Mouse (Mus musculus): ENCODE data around the gene G3bp1. TPM values are rescaled to one million over a fixed set of nuclear protein-coding genes. Genes with fewer than 3 reads are reported as not detected.
A peak's percentile ranks its signal among the peaks of the same experiment; 100 is the strongest.

The G3bp1 gene
- polyA plus RNA-seq, 1 experiment from 2014 or later = 140 TPM

DNA sequence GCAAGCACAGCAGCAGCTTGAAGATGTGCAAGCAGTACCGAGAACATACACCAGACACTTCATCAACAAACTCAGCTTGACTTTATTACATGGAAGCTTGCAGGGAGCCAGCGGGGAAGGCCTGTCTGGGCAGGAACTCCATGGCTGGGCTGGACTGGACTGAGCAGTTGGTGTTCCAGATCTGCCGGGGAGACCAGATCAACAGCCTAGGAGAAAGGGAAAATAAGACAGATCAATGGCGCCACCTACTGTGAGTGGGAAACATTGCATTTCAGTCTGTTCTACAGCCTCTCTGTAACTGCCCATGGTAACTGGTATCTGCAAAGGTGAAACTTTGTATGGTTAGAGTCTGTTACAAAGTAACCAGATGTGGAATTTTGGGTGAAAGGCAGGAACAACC is 22.9 kb upstream of the G3bp1 start:
- H3K27ac ChIP-seq (ENCODE audit: poor library complexity, severe bottlenecking) = no peak overlapping the region
- H3K36me3 ChIP-seq = peaks cover 29% of the 10 kb centered on the region
- no peaks in the 10 kb centered on the region for H3K27me3 ChIP-seq (replicated peaks)
- no peak overlapping the region for H3K9ac ChIP-seq
- H3K9me3 ChIP-seq (replicated peaks) = no peaks in the 10 kb centered on the region
- peak; percentile 76 for ATAC-seq (ENCODE audit: insufficient number of reproducible peaks, low FRiP score)
- H3K4me3 ChIP-seq = no peak overlapping the region
- H3K4me1 ChIP-seq (replicated peaks) = peaks cover 12% of the 10 kb centered on the region
- H3K4me2 ChIP-seq = no peak overlapping the region
- WGBS = 20% methylated on average over 4 of the region's 4 CpGs

DNA sequence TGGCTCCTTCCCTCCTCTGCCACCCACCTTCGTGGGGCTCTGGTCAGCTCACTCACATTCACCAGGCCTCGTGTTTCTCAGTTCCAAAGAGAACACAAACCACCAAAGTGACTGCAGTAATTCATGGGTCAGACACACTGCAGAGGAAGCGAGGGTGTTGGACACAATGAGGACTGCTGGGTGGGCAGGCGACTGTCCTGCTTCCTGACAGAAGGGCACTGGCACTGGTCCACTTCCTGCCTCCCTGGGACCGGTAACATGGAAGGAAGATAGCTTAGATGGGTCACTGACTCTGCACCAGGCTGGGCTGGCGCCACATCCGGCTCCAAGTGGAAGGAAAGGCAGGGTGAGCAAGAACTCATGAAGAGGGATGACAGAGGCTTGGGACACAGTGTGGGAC is 20.0 kb upstream of the G3bp1 start:
- Histone ChIP-seq H3K27me3 (replicated peaks) (no peaks in the 10 kb centered on the region), H3K4me1 (replicated peaks) (0 out of 2 replicates have a peak, but pooled peaks cover 2% of the 10 kb centered on the region), H3K27ac (ENCODE audit: poor library complexity, severe bottlenecking) (peak overlapping the region; percentile 39; the same call in 1 of the 2 replicates), H3K9me3 (replicated peaks) (no peaks in the 10 kb centered on the region), H3K4me2 (no peak overlapping the region), H3K9ac (no peak overlapping the region), H3K4me3 (no peak overlapping the region), H3K36me3 (peaks cover 51% of the 10 kb centered on the region)
- no peak for ATAC-seq (ENCODE audit: insufficient number of reproducible peaks, low FRiP score)
- WGBS = 63% methylated on average over 7 of the region's 7 CpGs

DNA sequence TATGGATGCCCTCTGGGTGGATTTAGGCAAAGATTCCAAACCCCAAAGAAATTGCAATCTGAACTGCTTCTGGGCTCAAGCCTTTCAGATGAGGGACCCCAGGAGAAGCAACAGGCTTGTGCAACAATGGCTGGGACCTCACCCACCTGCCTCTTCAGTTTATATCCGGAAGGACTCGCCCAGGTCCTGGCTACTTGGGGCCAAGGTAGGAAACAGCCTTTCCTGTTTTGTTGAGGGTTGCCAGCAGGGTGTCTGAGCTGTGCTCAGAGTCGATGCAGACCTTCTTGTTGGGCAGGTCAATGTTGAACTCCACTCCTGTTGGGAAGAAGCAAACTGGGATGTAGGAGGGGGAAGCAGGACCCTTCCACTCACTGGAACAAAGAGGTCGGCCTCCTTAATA is 19.2 kb upstream of the G3bp1 start:
- ATAC-seq (ENCODE audit: insufficient number of reproducible peaks, low FRiP score) = no peak
- Histone ChIP-seq H3K4me3 (no peak overlapping the region), H3K4me2 (no peak overlapping the region), H3K27ac (ENCODE audit: poor library complexity, severe bottlenecking) (no peak overlapping the region), H3K36me3 (peaks cover 53% of the 10 kb centered on the region), H3K9me3 (replicated peaks) (no peaks in the 10 kb centered on the region), H3K27me3 (replicated peaks) (no peaks in the 10 kb centered on the region), H3K9ac (no peak overlapping the region), H3K4me1 (replicated peaks) (0 out of 2 replicates have a peak, but pooled peaks cover 2% of the 10 kb centered on the region)
- WGBS = 69% methylated on average over 4 of the region's 4 CpGs

DNA sequence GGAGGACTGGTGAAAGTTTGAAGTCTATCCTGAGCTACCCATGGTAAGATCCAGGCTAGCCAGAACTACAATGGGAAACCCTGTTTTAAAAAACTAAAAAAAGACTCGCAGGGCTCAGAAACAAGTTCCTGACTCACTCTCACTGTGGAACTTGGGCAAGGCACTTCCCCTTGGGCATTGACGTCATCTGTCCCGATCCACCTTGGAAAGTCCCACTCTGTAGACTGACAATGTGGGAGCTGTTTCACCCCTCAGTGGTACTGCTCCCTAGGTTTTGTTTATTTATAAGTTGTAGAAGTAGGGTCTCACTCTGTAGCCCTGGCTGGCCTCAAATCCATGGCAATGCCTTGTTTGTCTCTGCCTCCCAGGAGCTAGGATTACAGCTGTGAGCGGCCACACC is 15.8 kb upstream of the G3bp1 start:
- no peak overlapping the region for H3K27ac ChIP-seq (ENCODE audit: poor library complexity, severe bottlenecking)
- no peak for ATAC-seq (ENCODE audit: insufficient number of reproducible peaks, low FRiP score)
- H3K9me3 ChIP-seq (replicated peaks) = no peaks in the 10 kb centered on the region
- H3K4me3 ChIP-seq = no peak overlapping the region
- 82% methylated on average over 4 of the region's 4 CpGs for WGBS
- H3K4me1 ChIP-seq (replicated peaks) = peaks cover 5% of the 10 kb centered on the region; the same call in 1 of the 2 replicates
- peaks cover 48% of the 10 kb centered on the region for H3K36me3 ChIP-seq
- H3K27me3 ChIP-seq (replicated peaks) = no peaks in the 10 kb centered on the region
- no peak overlapping the region for H3K4me2 ChIP-seq
- no peak overlapping the region for H3K9ac ChIP-seq

DNA sequence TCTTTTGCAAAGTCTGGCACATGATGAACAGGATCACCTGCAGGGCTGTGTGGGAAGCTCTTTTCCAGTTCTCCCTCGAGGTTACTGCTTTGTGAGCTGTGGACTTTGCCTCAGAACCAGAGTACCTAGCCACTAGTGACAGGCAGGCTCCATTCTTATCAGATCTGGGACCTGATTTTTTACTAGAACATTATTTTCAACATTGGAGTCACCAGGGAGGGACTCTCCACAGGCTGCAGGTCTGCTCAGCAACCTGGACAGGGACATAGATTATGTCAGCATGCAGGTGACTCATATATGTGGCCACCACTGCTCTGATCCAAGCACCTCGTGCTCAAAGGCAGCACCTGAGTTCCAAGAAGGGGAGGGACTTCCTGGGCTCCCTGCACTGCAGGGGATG is 14.3 kb upstream of the G3bp1 start:
- Histone ChIP-seq H3K4me1 (replicated peaks) (peaks cover 19% of the 10 kb centered on the region), H3K27ac (ENCODE audit: poor library complexity, severe bottlenecking) (no peak overlapping the region), H3K9me3 (replicated peaks) (no peaks in the 10 kb centered on the region), H3K4me2 (no peak overlapping the region), H3K27me3 (replicated peaks) (no peaks in the 10 kb centered on the region), H3K36me3 (peaks cover 39% of the 10 kb centered on the region), H3K9ac (no peak overlapping the region), H3K4me3 (no peak overlapping the region)
- no peak for ATAC-seq (ENCODE audit: insufficient number of reproducible peaks, low FRiP score)
- 79% methylated on average over 2 of the region's 2 CpGs for WGBS

DNA sequence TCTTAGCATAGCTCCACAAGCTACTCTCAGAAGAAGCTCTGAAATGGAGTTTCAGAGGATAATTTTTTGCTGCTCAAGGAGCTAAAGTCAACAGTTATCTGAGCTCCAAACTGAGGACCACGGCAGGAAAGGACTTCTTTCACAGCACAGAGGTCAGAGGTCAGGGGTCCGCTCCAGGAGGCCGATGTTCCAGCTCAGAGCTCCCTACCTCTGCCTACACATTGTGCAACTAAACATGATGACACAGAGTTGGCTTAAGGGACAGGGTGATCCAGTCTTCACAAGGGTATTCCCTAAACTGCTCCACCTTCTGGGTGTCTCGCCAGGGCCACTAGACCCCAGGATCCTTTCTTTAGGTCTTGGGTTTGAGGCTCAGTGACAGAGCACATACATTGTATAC is 11.0 kb upstream of the G3bp1 start:
- H3K36me3 ChIP-seq = peaks cover 12% of the 10 kb centered on the region
- no peak overlapping the region for H3K9ac ChIP-seq
- no peak for ATAC-seq (ENCODE audit: insufficient number of reproducible peaks, low FRiP score)
- H3K9me3 ChIP-seq (replicated peaks) = no peaks in the 10 kb centered on the region
- H3K4me3 ChIP-seq = no peak overlapping the region
- peaks cover 30% of the 10 kb centered on the region for H3K4me1 ChIP-seq (replicated peaks)
- no peak overlapping the region for H3K4me2 ChIP-seq
- 60% methylated on average over 4 of the region's 4 CpGs for WGBS
- H3K27me3 ChIP-seq (replicated peaks) = no peaks in the 10 kb centered on the region
- H3K27ac ChIP-seq (ENCODE audit: poor library complexity, severe bottlenecking) = no peak overlapping the region

DNA sequence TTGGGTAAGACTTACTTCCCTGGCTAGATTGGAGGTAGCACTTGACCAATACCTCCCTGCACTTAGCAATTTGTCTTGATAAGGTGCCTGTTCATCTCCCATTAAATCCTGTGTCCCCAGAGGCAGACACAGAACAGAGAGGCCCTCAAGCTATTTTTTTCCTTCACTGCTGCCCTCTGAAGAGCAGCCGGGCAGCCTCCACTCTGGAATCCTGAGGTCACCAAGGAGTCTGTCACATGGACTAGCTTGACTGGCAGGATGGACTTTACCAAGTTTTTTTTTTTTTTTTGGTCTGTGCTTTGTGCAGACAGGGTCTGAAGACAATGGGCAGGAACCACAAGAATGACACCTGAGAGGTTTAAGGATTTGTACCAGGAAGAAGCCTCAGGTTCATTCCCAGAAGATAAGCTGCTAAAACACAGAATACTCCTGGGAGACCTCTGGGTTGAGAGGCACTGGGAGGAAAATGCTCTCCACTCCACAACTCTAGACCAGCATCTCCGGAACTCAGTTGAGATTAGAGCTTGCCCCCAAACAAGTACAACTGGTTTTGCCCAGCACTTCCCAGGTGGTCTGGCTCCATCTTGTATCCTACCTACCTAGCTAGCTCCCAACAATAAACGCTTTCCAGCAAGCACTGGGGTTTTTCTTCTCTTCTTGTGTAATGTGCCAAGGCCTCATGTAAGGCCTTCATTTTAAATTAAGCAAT is 9.5 kb upstream of the G3bp1 start:
- peak overlapping the region; percentile 81 for H3K9ac ChIP-seq
- H3K27me3 ChIP-seq (replicated peaks) = no peaks in the 10 kb centered on the region
- peak overlapping the region; percentile 62 for H3K27ac ChIP-seq (ENCODE audit: poor library complexity, severe bottlenecking)
- ATAC-seq (ENCODE audit: insufficient number of reproducible peaks, low FRiP score) = no peak
- H3K9me3 ChIP-seq (replicated peaks) = no peaks in the 10 kb centered on the region
- H3K4me3 ChIP-seq = peak overlapping the region; percentile 88
- 12% methylated on average over 3 of the region's 3 CpGs for WGBS
- peaks cover 30% of the 10 kb centered on the region for H3K4me1 ChIP-seq (replicated peaks)
- H3K4me2 ChIP-seq = peak overlapping the region; percentile 97
- H3K36me3 ChIP-seq = no peaks in the 10 kb centered on the region

DNA sequence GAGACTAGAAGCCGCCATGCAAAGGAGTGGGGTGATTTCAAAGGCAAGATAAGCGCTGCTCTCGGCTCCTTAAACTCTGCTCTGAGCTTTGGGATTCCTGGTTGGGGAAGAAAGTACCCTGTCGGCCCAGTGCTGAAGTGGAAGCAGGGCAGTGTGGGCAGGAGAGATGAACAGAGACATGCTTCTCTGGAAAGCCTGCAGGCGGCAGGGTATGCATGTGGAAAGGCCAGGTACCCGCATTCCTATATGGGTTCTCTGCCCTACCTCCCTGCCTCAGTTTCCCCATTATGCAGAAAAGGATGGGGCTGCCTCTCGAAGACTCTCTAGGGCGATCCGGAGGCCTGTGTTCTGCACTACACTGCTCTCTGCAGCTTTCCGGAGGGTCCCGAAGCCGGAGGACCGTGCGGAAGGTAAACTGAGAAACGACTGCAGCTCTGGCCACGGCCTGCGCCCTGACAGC is 8.9 kb upstream of the G3bp1 start:
- H3K4me2 ChIP-seq = peak overlapping the region; percentile 97
- no peaks in the 10 kb centered on the region for H3K9me3 ChIP-seq (replicated peaks)
- ATAC-seq (ENCODE audit: insufficient number of reproducible peaks, low FRiP score) = peak; percentile 34
- peak overlapping the region; percentile 81 for H3K9ac ChIP-seq
- no peaks in the 10 kb centered on the region for H3K36me3 ChIP-seq
- peaks cover 30% of the 10 kb centered on the region for H3K4me1 ChIP-seq (replicated peaks)
- WGBS = under 1% methylated on average over 17 of the region's 17 CpGs
- no peaks in the 10 kb centered on the region for H3K27me3 ChIP-seq (replicated peaks)
- H3K27ac ChIP-seq (ENCODE audit: poor library complexity, severe bottlenecking) = peak overlapping the region; percentile 62
- peak overlapping the region; percentile 88 for H3K4me3 ChIP-seq

DNA sequence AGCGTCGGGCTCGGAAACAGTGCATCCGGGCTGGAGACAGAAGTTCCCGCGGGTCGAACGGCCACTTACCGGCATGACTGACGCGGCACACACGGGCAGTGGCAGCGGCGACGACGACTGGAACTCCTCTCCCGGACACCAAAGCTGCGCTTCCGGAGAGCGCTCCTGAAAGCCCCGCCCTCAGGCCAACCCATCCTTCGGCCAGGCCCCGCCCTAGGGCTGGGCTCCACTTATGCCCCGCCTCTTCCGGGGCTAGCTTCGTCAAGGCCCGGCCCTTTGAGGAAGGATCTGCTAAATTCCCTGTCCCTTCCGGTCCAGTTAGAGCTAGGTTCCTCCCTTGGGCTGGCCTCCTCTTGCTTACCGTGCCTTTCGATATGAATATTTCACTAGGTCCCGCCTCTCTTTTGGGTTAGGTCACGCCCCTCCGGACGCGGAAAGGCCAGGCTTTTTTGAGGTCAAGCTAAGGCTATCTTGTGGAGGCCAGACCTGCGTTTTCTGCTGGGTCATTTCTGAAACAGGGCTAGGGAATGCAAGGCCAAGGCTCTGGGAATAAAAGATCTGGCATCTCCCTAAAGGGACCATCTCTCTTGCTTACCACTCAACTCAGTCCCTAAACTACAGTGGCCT is 8.4 kb upstream of the G3bp1 start, which contains the start of gene Atox1:
Atox1 (minus strand) TSS at position 221 of the 627 bp plus-strand sequence.
- peak within 1 kb of the TSS; percentile 82 for H3K27ac ChIP-seq (ENCODE audit: poor library complexity, severe bottlenecking)
- H3K9ac ChIP-seq = peak within 1 kb of the TSS; percentile 81
- peak within 1 kb of the TSS; percentile 88 for H3K4me3 ChIP-seq
- WGBS = under 1% methylated on average over 36 of the region's 36 CpGs
- H3K9me3 ChIP-seq (replicated peaks) = no peaks in the 10 kb centered on the region
- H3K4me2 ChIP-seq = peak within 1 kb of the TSS; percentile 97
- H3K27me3 ChIP-seq (replicated peaks) = no peaks in the 10 kb centered on the region
- peaks cover 30% of the 10 kb centered on the region for H3K4me1 ChIP-seq (replicated peaks)
- peak; percentile 98 for ATAC-seq (ENCODE audit: insufficient number of reproducible peaks, low FRiP score)
- no peaks in the 10 kb centered on the region for H3K36me3 ChIP-seq

DNA sequence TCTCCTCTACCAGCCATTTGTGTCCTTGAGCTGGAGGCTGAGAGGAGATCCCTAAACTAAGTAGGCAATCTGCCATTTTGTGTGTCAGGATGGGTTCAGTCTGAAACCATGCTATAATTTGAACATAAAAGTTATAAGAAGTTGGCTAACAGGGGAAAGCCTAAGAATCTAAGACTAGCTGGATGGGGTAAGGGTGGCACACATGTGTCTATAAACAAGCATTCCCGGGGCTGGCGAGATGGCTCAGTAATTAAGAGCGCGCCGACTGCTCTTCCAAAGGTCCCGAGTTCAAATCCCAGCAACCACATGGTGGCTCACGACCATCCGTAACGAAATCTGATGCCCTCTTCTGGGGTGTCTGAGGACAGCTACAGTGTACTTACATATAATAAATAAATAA is 7.3 kb upstream of the G3bp1 start:
- Histone ChIP-seq H3K4me2 (no peak overlapping the region), H3K4me1 (replicated peaks) (peaks cover 30% of the 10 kb centered on the region), H3K27me3 (replicated peaks) (no peaks in the 10 kb centered on the region), H3K36me3 (no peaks in the 10 kb centered on the region), H3K27ac (ENCODE audit: poor library complexity, severe bottlenecking) (no peak overlapping the region), H3K4me3 (no peak overlapping the region), H3K9me3 (replicated peaks) (no peaks in the 10 kb centered on the region), H3K9ac (no peak overlapping the region)
- WGBS = 95% methylated on average over 9 of the region's 9 CpGs
- ATAC-seq (ENCODE audit: insufficient number of reproducible peaks, low FRiP score) = no peak

DNA sequence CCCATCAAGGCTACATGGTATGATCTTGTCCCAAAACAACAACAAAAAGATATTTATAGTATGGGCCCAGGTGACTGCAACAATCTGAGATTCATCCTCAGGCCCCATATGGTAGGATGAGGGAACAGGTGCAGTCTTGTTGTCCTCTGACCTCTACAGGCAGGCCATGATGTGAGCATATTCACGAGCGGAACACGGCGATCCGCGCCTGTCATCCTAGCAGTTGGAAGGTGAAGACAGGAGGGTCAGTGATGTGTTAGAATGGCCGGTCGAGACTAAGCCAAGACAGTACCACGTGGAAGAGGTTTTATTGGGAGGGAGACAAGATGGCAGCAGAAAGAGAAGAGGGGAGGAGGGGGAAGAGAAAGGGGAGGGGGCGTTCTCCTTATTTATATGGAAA is 4.8 kb upstream of the G3bp1 start:
- Histone ChIP-seq H3K4me2 (no peak overlapping the region), H3K27me3 (replicated peaks) (no peaks in the 10 kb centered on the region), H3K4me3 (no peak overlapping the region), H3K27ac (ENCODE audit: poor library complexity, severe bottlenecking) (no peak overlapping the region), H3K9me3 (replicated peaks) (no peaks in the 10 kb centered on the region), H3K36me3 (no peaks in the 10 kb centered on the region), H3K9ac (no peak overlapping the region), H3K4me1 (replicated peaks) (peaks cover 25% of the 10 kb centered on the region)
- WGBS = 81% methylated on average over 10 of the region's 10 CpGs
- no peak for ATAC-seq (ENCODE audit: insufficient number of reproducible peaks, low FRiP score)
